Mouse (Mus musculus): ENCODE measurements around the gene Tmco2. TPM values are rescaled to one million over a fixed set of nuclear protein-coding genes. Genes with fewer than 3 reads are reported as not detected.
"Not testable (repeated sequence)": the region's sequence is repeated elsewhere in the genome, so short reads cannot be mapped to it uniquely, and the experiment has no call there.

The Tmco2 gene
- total RNA-seq (2021), result not detected

DNA sequence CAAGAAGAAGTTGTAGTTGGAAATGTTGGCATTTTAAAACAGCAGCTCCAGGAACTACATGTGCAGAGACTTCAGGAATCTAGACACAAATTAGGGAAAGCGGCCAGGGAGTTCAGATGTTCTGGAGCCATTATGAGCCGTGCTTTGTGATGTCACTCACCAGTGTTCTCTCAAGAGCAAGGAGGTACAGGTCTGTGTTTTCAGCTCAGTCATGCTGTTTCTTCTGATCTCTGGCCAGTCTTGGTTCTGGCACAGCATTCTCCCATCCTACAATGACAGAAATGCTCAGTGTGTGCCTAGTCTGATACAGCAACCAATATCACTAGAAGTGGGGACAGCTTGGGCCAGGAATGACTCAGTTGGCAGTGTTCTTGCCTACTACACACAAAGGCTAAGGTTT, at the start of gene Tmco2:
TSS of gene Tmco2 (minus strand) at position 101 of the 400 bp plus-strand sequence.
- DNase-seq (ENCODE audit: extremely low spot score in 1 of 2, low spot score in 1 of 2), result no peak

DNA sequence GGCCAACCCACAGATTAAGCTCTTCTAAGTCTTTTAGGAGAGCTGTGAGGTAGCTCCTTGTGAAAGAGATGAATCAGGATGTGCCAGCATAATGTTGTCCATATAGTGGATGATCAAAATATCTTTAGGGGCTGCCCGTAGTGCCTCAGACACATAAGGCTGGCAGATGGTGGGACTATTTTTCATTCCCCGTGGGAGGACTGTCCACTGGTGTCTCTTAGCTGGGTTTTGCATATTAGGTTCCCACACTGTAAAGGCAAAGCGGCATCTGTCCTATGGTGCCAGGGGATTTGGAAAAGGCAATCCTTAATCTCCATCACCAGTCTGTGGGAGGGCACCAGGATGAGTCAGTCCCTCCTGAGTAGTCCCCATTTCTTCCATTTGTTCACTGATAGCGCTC, 5.7 kb downstream of the Tmco2 start:
- no peak for DNase-seq (ENCODE audit: extremely low spot score in 1 of 2, low spot score in 1 of 2)

DNA sequence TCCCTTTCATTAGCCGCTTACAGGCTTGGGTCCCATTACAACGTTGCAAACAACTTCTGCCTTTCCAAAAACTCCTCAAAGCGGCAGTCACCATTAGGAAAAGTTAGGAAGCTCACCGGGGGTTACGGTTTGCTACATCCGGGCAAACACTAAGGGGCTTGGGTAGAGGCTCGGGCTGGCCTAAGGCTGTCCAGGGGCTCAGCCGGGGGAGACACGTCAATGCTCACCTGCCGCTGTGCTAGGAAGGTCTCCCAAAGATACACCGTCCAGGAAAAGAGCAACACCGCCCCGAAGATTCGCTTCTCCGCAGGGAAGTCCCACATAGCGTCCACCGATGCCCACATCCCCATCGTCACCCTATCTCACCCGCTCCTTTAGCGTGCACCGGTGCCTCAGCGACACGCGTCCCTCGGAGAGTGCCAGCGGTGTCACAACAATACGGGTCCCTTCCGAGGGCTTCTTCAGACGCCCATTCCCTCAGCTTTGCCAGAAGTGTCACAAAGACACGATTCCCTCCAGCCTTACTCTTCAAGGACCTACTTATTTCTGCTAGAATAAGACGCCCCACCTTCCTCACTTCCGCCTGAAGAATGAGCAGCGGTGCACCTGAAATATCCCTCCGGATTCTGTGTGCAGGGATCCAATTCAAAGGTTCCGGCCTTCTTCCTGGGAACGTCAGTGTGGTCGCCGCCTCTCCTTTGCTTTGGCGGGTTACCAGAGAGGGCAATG, 11.2 kb downstream of the Tmco2 start, which contains the start of gene Zmpste24:
TSS of gene Zmpste24 (minus strand) at position 592 of the 729 bp plus-strand sequence.
- DNase-seq (ENCODE audit: extremely low spot score in 1 of 2, low spot score in 1 of 2), result peak; percentile 83 to 87

DNA sequence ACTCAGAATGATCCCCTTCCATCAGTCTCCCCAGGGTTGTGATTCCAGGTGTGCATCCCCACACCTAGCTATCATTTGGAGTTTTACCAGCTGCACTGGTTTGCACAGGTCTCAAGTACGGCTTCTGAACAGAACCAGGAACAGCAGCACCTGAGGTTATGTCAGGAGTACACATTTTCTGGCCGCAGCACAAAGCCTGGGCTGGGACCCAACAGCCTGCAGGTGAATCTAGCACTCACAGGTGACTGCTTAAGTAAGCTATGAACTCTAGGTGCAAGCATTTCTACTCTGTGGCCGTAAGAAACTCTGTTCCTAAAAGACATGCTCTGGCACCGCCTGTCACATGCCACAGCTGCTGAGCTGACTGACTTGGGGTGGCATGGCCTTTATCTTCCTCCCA, 18.8 kb downstream of the Tmco2 start:
- no peak for DNase-seq (ENCODE audit: extremely low spot score in 1 of 2, low spot score in 1 of 2)

DNA sequence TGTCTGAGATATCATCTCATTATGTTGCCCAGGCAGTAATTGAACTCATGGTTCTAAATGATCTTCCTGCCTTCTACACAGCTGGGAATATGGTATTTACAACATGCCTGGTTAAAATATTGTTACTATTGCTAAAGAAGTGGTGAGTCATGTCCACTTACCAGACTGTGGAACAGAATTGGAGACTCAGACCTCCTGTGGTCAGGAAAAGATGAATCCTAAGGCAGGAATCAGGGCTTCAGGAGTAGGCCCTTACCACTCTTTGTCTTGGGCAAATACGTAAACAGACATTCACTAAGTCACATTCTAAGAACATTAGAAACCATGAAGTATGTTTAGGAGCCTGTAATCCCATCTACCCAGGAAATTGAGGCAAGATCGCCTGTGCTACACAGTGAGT, 20.3 kb downstream of the Tmco2 start:
- no peak for DNase-seq (ENCODE audit: extremely low spot score in 1 of 2, low spot score in 1 of 2)

DNA sequence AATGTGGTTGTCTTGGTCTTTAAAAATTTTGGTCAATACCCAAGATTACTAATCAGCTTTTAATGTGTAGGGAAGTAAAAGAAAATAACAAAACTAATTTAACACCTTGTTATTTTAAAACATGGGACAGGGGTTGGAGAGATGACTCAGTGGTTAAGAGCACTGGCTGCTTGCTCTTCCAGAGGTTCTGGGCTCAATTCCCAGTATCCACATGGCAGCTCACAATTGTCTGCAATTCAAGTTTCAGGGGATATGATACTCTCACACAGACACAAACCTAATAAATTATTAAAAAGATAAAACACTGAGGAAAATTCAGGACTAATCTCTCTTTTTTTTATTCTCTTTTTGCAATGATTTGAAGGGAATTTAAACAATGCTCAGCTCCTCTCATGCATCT, 24.5 kb downstream of the Tmco2 start:
- no peak for DNase-seq (ENCODE audit: extremely low spot score in 1 of 2, low spot score in 1 of 2)

DNA sequence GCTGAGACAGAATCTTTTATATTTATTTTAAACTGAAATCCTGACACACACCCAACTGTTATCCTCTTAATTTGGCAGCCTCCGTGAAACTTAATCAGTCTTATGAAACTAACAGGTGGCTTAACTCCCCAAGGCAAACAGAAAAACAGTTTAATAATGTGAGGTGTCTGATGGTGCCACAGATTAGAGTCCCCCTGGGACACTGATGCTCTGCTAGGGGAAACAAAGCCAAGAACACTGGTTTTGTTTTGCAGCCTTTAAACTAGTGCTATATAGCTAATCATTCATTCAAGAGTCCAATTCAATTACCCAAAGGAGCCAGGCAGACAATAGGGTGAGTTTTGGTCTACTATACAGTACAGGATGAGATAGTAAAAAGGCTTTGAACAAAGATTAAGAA, 28.6 kb downstream of the Tmco2 start:
- no peak for DNase-seq (ENCODE audit: extremely low spot score in 1 of 2, low spot score in 1 of 2)

DNA sequence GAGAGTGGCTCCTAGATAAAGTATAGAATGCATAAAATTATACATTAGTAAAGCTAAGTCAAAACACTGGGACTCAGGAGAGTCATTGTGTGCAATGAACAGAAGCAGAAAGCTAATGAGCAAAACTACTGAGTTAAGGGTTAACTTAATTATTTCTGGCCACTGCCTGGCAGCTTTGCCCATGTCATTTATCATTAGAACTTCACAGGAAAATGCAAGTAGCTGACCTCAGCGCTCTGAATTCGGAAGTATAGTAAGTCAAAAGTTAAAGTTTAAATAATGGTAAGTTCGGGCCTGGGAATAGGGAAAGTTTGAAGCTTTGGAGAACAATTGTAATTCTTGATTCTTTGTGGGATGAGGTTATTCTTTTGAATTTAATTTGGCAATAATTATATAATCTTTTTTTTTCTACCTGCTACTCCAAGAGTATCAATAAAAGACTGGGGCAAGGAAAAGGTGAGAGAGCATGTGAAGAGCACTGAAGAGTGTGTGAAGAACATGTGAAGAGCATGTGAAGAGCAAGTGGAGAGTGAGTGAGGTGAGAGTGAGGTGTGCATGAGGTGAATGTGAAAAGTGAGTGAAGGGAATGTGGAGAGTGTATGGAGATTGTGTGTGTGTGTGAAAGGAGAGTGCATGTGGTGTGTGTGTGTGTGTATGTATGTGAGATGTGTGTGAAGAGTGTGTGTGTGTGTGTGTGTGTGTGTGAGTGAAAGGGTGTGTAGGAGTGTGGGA, 30.9 kb downstream of the Tmco2 start:
- DNase-seq (ENCODE audit: extremely low spot score in 1 of 2, low spot score in 1 of 2), result no peak

DNA sequence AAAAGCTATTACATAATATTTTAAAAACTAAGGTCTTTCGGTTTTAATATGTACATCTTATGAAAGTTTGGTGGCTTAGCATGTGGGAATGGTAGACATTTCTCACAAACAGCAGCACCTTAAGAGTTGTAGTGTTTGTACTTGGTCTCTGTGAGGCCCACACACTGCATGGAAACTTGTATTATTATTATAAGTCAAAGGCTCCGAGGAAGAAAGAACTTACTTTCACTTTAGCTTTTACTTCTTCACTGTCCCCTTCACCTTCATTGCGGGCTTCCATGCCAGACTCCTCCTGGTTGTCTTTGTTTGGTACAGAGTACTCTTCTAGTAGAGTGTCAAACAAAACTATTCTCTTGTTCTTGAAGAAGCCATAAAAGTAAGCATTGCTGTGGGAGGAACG, 34.8 kb downstream of the Tmco2 start:
- DNase-seq (ENCODE audit: extremely low spot score in 1 of 2, low spot score in 1 of 2), result no peak

DNA sequence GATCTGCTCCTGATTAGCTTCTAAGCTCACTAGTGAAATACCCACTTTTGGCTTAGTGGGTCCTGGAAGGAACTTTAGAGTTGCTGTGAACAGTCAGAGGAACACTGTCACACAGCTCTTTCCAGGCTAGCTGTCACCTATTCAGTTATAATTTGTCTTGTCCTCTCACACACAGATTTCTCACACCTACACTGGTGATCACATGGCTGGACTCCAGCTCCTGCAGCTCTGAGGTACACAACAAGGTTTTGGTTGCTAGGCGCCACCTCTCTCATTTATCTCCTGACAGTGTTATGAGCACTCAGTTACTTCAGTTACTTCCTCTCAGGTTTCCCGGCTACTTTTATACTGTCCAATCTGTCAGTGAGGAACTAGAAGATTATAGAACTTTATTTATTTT, 43.7 kb downstream of the Tmco2 start:
- DNase-seq (ENCODE audit: extremely low spot score in 1 of 2, low spot score in 1 of 2), result no peak

DNA sequence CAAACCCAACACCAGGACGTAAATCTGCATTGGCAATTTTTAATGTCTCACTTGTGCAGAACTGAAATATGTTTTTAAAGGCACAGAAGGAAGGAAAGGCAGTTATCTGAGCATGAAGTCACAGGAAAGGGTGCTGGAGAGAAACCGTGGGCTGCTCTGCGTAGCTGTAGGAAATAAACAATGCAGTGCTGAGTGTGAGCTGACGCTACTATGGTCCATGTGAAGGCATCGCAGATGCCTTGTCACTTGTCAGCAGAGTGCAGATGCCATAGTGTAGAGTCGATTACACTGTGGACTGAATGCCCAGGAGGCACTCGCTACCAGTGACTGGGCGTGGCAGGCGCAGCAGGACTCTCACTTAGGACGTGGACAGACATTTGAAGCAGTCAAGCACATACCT, 49.8 kb downstream of the Tmco2 start:
- DNase-seq (ENCODE audit: extremely low spot score in 1 of 2, low spot score in 1 of 2), result not testable (repeated sequence)

DNA sequence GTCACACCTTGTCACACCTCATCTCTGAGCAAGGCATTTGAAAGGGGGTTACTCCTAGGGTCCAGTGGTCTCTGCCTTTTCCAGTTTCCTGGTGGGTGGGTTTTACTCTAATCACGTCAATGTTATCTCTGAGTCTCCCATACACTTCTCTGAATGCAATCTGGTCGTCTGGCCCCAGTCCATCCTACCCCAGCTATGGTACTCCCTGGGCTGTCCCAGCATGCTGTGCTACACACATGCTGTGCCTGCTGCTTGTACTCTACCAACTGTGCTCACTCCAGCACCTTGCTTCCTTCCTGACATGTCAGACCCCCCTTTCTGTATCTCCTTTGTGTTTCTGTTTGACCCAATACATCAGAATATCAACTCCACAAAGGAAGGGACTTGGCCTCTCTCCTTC, 52.0 kb downstream of the Tmco2 start:
- no peak for DNase-seq (ENCODE audit: extremely low spot score in 1 of 2, low spot score in 1 of 2)

DNA sequence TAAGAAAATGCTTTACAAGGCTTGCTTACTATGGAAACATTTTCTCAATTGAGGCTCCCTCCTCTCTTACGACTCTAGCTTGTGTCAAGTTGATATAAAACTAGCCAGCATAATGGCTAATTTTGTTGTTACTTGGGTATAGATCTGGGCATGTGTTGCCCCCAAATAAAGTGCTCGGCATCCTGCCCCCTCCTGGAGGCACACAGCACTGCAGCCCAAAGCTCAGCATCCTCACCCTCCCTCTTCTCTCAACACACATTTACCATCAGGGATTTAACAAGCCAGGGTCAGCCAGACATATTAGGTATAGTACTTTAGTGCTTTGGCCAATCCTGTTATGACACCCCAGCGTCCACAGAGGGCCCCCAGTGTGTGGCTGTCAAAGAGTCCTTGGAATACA, 52.7 kb downstream of the Tmco2 start:
- peak in 1 of 2 experiments; percentile 46 for DNase-seq (ENCODE audit: extremely low spot score in 1 of 2, low spot score in 1 of 2)

Other genes with a start within 250 kb of the Tmco2 start
- gene Exo5, start 184.2 kb downstream of the Tmco2 start, total RNA-seq (2021), result 10 to 100 TPM; 13.1 to 14.1 TPM
- 1 to 10 TPM; 1.9 to 2.2 TPM for gene Zfp69, start 157.5 kb downstream of the Tmco2 start, total RNA-seq (2021)
- gene Smap2, start 92.0 kb downstream of the Tmco2 start, total RNA-seq (2021), result 100 to 1,000 TPM; 156 to 157 TPM
- 1 to 10 TPM; 3.4 to 3.8 TPM for gene Col9a2, start 69.8 kb downstream of the Tmco2 start, total RNA-seq (2021)
- gene Zmpste24, start 11.0 kb downstream of the Tmco2 start, total RNA-seq (2021), result 10 to 100 TPM; 22.7 to 24.8 TPM
- gene Rlf, start 105.9 kb upstream of the Tmco2 start, total RNA-seq (2021), result 10 to 100 TPM; 28.4 to 31.8 TPM
- not detected for gene Gm12888, start 215.7 kb upstream of the Tmco2 start, total RNA-seq (2021)

All from layer of hippocampus, postnatal 25 days (tissue).